Mouse (Mus musculus) 416B (cell line): ENCODE data around the gene Fer.

ENCODE experiments used
- DNase-seq: peaks from one replicate; pipeline ENCODE4 v3.0.0; 2011; ENCODE audit warnings: low read depth

Gene Fer

DNA sequence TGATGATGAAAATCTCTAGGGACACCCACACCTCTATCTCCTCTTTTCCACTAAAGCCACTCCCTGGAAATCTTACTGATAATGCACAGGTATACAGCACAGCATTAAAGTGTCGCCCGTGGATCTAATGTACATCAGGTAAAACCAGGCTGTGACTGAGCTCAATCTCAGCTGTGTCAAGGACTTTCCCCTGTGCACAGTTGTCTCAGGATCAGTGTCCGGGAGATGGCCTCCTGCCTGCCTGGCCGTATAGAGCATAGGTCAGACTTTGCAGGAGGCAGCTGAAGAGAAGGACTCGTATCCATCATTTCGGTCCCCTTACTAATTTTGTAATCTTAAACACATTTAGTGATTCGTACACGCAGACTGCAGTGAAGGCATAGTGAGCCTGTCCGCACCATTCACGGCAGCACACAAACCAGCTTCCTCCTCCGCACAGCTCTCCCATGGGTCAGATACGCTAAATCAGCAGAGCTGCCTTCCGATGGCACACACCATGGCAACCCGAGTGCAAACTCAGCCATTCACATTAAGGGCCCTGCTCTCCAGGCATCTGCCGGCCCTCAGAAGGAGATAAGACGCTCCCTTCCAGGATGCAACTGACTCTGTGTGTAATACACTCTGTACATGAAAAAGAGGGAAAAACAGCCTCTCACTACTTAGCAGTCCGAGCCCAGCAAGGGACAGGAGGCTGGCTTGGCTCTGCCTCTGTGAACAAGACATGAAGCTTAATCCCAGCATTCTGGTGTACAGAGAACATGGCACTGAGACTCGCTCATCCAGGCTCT is 277.4 kb downstream of the Fer start:
- no peak for DNase-seq

DNA sequence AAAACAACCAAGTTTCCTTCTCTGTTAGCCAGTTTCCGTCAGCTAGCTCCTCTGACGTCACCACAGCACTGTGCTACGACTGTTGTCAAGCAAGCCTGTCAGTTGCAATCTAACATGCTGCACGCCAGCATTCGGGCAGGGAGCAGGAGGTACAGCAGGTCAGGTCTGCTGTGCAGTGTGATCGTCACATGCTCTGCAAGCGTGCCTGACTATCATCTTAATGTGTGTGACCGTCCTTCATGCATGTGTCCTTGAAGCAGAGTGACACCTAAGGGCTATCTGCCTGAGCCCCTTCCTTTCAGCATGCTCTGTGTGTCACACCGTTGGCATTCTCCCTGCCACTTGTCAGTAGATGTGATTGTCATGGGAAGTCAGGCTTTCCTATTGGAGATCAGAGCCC is 279.0 kb downstream of the Fer start:
- no peak for DNase-seq

DNA sequence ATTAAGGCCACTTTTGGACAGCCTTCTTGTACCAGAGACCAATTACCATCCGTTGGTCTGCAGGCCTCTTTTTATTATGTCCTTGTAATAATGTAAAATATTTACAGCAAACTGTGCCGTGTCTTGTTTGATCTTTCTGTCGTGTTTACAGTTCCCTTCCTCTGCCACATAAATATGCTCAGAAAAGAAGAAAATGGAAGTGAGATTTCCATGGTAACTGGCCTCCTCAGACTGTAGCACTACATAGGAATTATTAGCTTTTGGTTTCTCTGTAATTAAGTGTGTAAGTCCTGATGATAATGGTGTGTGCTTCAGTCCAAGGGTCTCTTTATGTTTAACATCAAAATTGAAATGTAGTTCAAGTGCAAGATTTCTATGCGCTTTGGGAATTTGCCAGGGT is 283.5 kb downstream of the Fer start:
- DNase-seq: no peak

DNA sequence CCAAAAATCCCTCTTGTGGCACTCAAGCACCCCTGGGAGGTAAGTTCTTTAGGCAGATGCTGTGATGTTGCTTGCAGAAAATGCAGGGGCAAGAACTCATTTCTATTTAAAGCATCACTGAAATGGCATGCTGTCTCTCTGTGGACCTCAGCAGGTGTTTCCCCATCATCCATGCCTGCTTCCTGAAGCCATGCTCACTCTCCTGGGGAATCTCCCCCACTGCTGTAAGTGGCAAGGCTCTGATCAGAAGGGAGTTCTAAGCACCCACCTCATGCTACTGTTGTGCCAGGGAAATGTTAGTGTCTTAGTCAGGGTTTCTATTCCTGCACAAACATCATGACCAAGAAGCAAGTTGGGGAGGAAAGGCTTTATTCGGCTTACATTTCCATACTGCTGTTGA is 287.9 kb downstream of the Fer start:
- no peak for DNase-seq

DNA sequence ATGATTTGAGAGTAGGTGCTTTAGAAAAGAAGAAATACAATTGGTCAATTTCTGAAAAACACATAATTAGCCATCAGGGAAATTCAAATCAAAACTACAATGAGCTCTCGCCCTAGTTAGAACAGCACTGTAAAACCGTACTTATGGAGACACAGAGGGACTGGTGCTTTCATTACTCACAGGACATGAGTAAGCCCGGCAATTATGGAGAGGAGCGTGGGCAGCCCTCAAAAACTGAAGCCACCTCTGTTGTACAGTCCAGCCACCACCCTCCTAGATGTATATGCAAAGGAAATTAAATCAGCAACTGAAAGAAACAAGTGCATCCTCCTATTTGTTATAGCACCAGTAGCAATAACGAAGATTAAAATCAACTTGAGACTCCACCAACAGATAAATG is 304.9 kb downstream of the Fer start:
- DNase-seq: no peak

DNA sequence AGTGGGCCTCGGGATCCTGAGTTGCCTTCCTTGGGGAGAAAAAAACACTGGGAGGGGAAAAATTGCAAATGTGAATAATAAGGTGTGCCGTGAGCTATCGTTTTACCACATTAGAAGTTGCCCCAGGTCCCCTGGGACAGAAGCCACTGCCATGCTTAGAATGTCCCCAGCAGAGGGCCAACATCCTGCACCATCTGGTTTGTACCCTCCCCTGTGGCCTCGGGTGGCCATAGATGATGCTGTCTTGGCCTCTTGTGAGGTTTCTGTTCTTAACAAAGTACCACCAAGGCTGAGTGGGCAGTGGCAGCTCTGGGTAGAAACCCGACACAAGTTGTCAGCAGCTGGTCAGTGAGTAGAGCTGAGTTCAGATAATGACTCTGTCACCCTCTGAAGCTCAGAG is 307.2 kb downstream of the Fer start:
- DNase-seq: no peak

DNA sequence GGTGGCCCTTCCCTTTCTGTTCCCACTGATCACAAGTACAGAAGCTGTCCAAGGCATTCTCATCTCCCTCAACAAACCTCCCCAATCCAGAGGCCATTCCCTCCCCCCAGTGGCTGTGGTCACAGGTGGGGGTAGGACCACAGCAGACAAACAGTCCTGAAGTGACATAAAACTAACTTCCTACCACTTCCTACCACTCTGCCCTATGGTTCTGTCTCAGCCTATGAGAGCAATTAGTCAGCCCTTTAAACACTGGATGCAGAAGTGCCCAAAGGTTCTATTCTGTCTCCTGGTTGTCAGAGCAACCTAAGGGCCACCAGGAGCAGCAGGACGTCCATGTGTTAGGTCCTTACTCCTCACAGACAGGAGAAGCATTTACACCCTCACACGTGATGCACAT is 309.6 kb downstream of the Fer start:
- no peak for DNase-seq

DNA sequence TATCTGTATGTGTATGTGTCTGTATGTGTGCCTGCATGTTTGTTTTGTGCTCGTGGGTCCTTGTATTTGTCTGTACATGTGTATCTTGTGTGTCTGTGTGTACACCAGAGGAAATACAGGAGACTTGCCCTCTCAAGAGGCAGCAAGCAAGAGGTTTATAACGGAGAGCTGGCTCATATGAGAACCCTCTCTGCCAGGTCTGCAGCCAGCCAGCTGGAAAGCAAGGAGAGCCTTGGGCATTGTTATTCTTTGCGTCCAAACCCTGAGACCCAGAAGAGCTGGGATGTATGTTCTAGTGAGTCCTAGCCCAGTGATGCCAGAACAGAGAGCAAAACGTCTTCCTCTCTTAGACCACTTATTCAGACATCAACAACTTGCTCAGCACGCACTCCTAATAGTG is 317.7 kb downstream of the Fer start:
- DNase-seq: no peak

DNA sequence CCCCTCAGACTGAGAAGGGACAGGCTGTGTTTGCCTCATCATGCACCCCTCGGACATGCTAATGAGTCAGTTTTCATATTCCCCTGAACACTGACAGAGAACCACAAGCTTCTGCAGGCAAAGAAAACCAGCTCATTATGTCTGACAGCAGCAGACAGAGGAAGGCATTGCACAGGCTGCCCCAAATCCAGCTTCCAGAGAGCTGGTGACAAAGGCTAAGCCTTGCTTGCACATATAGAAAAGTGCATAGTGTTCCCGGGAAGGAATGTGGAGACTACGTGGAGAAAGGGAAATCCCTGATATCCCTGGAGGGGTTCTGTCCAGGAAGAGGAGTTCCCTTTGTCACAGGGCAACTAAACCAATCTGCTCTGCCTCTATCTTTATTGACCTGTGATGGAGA is 318.4 kb downstream of the Fer start:
- DNase-seq: no peak

DNA sequence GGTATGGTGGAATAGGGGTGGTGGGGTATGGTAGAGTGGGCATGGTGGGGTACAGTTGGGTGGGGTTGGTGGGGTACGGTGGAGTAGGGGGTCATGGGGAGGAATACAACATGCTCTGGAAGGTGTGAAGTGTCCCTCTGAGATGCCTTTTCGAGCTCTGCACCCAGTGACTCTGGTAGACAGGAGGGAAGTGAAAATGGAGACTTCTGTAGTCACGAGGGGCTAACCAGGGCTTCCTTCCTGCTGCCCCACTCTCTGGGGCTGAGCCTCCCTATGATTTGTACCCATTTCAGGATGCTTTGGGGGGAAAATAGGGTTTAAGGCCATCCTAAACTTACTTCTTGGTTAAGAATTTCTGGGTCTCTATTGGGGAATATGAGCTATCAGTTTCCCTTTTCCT is 319.7 kb downstream of the Fer start:
- DNase-seq: no peak

DNA sequence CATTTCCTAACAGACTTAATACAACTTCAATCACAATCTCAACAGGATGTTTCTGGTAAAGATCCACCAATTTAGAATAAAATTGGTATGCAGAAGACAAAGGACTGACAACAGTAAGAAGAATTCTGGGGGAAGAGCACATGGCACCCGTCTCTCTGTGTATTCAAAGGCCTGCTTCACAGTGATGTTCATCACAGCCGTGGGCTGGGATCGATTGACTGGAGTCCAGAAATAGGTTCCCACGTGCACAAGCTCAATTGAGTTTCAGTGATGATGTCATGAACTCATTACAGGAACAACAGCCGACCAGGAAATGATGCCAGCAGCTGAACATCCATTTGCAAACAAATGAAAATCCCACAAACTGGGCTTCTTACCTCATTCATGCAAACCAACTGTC is 320.3 kb downstream of the Fer start:
- no peak for DNase-seq
